Mouse (Mus musculus) spleen, adult 18-20 months (tissue): ENCODE measurements around the gene Eif2b2.

ENCODE experiments used
- DNase-seq, 2 experiments: peaks; one replicate each; pipeline ENCODE4 v3.0.0; 2022; ENCODE audit warnings: mixed read lengths in 2 of 2

Gene Eif2b2

DNA sequence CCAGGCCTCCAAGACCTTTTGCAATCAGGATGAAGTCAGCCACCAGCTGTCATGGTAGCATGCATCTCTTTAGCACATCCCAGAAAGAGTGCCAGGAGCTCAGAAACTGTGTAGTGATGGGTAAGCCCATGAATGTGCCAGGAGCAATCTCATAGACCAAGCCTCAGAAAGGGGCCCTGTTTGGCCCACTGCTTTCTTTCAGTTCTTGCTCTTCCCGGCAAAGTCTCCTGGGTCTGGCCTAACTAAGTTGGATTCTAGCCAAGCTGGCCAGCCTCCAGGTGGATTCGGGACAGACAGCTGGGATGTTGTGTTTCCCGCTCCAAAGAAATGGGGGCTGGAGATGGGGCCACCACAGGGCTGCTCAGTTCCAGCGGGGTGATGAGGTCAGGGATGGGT is 24.7 kb upstream of the Eif2b2 start:
- no peak for DNase-seq

DNA sequence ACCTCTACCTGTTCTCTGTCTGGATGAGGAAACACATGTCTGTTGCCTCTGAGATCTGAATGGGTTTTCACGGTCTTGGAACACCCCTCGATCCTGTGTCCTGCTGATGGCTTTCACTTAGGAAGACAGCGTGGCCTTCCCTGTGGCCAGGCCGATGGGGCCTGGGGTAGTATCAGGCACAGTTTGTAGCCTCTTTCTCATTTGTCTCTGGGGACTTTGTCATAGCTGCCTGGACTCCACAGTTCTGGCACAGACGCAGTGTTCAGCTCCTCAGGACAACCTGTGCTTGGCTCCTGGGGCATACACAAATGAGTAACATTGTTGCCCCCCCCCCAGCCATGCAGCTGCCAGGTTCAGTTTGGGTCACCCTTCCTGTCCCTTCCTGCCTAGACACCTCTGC is 24.2 kb upstream of the Eif2b2 start:
- DNase-seq, result no peak

DNA sequence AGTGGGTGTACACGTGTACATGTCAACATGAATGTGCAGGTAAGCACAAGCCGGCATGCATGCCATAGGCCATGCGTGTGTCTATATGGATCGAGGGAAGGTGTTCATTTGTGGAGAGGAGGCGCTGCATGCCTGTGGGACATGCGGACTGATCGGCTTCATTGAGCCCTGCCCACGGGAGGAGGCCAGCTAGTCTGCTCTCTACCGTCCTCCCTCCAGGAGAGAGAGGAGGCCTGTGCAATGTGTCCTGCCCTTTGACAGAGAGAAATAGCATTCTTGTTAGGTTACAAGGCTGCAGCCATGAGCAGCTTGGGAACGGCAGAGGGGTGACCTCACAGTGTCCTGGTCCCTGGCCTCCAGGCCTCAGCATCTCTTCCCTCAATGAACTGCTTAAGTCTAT is 23.1 kb upstream of the Eif2b2 start:
- DNase-seq, result no peak

DNA sequence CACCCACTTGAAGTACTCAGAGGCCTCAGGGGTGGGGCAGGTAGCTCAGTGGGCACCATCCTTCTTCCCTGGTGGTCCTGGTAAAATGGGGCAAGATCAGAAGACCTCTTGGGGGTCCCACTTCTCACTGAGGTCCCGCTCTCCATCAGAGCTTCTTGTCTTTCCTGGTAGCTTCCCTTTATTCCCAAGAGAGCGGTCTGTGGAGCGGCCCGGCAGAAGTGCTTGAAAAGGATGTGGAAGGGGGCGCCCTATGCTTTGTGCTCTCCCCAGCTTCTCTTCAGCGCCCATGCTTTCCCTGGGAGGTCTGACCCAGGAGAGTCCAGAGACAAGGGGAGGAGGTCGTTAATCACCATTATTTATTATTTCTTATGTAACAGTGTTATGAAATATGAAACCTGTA is 21.9 kb upstream of the Eif2b2 start:
- no peak for DNase-seq

DNA sequence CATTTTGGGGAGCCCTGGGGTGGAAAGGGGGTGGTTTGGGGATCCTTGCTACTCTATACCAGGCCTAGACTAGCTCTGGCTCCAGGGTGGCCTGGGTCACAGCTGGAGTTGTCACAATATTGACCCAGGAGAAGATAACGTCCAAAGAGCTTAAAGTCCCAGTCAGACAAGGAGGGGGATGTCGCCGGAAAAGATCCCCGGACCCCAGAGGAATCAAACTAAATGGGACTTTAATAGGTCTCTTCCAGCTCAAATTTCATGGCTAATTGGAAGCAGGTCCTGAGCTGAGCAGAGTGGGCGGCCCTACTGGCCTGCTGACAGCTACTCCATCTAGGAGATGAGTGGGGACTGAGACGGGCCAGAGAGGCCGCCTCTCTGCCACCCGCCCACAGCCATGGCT is 21.3 kb upstream of the Eif2b2 start:
- no peak for DNase-seq

DNA sequence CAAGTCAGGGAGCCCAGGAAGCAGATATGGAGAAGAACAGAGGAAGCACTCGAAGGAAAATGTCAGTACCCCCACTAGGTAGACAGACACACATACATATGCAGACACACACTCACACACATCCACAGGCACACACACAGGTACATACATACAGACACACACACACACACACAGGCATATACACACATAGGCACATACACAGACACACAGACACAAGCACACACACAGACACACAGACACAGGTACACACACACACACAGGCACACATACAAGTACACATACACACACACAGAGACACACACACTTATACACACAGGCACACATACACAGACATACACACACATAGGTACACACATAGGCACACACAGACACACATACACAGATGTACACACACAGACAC is 19.3 kb upstream of the Eif2b2 start:
- no peak for DNase-seq

DNA sequence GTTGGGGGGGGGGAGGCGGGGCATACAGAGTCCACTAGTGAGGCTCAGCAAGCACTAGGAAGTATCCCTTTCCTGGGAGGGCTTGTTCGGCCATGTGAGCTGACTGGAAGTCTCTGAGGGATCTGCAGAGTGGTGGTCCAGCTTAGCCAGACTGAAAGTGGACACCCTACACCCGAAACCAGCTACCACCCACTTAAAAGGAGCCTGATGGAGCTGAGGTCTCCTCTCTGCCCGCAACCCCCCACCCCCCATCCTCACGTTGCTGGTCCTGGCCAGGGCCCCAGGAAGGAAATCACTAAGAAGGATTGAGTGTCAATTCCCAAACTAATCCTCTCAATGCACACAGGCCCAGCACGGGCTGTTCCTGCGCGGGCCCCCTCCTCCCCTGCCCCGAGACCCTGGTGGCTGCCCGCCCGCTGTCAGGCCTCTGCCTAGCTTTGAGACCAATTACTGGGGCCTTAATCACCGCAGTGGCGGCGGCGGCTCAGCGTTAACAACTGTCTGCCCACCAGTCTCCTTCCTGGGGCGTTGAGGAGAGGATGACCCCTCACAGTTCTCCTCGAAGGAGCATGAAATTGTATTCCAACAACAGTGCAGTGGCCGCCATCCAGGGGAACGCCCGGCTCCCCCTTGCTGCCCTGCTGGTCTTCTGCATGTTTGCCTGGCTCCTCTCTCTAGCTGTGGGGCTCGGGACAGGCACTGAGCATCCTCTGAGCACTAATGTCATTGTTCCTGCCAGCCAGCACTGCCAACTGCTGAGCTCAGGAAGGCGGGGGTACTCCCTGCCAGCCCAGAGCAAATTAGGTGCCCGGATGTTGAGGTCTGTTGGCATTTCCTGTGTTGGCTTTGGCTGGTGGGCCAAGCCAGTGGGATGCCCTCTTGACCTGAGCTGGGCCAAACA is 18.1 kb upstream of the Eif2b2 start:
- DNase-seq, result no peak

DNA sequence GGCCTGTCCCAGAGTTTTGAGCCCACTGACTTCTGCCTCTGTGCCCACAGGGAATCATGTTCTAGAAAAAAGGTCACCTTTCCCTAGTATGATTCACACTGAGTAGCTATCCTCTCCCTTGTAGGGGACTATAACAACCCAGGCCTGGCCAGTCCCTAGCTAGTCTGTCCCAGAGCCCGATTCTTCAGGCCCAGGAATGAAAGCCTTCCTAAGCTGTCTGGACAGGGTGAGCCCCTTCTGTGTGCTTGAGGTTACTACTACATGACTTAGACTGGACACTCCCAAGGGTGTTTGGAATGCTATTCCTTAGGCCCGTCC is 17.5 kb upstream of the Eif2b2 start:
- DNase-seq, result no peak

DNA sequence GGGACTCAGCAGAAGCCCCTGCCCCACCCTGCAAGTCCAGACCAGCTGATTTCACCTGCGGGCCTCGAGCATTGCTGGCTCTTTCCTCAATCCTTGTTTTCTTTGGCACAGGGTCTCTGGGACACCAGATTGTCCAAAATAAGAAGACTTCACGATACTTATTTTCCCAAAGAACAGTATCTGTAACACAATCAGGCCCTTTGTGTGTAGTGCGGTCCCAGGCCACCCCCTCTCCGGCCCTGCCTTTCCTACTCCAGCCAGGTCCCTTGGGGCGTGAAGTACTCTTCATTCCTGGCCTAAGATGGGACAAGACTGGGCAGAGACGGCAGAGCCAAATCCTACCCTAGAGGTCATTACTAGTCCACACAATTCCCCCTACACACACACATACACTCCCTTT is 17.1 kb upstream of the Eif2b2 start:
- DNase-seq, result no peak

DNA sequence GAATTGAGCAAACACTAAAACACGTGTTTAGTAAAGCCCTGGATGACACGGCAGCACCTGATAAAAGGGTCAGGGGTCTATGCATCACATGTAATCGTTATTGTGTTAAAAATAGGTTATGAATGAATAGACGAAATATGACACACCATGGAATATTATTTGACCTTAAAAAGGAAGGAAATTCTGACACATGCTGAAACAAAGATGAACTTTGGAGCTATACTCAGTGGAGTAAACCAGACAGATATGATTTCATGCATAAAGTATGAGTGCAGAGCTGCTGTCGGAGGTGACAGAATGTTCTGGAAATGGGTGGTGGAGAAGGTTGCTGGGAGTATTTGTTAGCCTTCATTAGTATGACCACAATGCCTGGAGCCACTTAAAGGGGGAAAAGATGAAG is 15.6 kb upstream of the Eif2b2 start:
- DNase-seq, result no peak

DNA sequence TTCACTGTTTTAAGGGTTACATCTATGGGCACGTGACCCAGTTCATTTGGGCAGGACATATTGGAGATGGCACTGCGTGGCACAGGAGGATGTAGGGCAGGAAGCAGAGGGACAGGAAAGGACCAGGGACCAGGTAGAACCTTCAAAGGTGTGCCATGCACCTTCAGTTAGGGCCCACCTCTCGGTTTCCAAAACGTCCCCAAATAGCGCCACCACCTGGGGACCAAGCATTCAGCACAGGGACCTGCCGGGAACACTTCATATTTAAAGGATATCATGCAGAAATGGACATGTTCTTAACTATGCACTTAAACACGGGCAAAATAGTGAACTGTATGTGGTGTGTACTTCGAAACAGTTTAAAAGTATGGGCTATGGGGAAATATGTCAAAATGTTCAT is 15.2 kb upstream of the Eif2b2 start:
- no peak for DNase-seq

DNA sequence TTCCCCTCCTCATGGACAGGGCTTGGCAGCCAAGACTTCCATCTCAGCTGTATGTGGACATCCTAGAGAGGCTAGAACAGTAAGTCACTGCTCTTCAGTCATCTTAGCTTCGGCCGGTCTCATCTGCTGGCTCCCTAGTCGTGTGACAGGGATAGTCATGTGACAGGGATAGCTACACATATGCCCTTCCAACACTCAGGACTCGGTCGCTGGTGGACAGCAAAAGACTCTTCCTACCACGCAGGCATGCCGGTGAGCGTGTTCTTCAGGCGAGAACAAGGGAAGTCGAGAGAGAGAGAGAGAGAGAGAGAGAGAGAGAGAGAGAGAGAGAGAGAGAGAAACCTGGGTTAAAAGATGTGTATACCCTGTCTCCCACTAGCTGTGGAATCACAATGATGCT is 13.9 kb upstream of the Eif2b2 start:
- no peak for DNase-seq

DNA sequence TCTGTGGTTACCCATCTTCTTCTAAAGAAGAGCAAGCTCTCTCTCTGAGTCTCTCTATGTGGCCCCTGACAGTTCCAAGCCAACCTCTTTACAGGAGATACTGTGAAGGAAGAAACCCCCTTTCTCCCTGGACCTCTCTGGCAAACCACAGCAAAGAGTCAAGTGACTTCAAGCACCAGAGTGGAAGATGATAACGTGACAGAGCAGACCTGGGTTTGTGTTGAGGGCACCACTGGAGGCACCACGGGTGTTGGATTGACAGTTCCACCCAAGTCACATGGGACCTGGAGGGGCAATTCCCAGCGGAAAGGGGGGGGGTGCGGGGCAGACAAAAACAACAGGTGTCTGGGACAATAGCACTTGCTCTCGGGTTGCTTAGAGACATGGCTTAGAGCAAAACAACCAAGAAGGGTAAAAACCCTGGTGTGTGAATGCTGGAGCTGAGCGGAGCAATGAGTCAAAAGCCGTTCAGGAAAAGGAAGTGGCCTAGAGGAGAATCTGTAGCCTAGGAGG is 10.5 kb upstream of the Eif2b2 start:
- no peak for DNase-seq

DNA sequence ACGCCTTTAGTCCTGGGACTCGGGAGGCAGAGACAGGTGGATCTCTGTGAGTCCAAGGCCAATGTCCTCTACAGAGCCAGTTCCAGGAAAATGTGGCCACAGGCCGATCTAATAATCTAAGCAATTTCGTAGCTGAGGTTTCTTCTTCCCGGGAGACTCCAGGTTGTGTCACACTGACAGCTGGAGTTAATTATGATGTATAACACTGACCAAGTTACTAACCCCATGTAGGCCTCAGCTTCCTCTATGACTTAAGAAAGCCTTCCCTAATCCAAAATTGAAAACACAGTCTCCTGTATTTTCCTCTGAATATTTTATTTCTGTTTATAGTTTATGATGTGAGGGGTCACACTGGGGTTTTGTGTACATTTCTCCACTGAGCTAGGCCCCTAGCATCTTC is 4.2 kb upstream of the Eif2b2 start:
- DNase-seq, result no peak

DNA sequence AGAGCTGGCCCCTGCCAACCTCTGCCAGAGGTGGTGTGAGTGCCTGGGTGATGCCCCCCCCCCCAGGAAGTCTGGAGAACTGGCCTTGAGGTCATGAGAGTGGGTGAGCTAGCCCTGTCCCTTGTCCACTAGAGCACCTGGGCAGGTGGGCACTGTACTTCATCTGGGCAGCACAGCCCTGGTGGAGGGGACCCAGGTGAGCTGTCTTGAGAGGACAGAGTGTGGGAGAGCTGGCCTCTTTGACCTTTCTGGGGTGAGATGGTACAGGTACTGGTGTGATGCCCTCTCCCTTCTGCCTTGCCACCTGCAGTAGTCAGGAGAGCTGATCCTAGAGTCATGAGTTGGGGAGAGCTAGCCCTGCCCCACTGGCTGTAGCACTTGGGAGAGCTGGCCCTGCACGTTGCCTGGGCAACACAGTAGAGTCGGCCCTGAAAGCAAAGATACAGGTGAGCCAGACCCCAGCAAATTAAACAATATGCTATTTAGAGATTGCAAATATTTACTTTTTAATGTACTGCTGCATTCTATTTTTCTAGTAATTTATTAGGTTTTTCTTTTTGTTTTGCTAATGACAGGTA is 1.5 kb upstream of the Eif2b2 start:
- DNase-seq, result no peak

DNA sequence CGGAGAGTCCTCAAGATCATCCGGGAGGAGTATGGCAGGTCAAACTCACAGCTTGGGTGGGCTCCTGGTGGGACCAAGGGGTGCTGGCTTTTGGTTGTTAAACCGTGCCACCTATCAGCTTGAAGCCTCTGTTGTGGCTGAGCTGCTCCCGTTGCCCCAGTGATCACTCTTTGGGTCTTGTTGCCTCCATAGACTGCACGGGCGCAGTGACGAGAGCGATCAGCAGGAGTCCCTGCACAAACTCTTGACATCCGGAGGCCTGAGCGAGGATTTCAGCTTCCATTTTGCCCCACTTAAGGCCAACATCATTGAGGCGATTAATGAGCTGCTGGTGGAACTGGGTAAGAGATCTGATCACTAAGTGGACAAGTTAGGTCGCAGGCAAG is 617 bp downstream of the Eif2b2 start:
- no peak for DNase-seq

DNA sequence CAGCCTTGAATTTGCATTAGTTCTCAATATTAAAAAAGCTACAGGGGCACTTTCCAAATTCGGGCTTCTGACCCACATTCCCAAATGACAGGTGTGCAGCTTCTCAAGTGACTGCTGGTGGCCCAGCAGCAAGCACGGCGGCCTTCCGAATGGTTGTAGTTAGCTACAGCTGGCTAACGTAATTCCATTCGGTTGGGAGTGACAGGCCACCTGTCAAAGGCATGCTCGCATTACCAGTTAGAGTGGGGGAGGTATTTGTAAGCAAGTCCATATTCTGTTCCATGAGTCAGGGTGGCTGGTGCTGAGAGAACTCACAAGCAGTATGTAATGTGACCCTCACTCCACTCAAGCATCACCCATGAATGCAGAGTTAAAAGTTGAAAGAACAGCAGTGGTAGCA is 7.9 kb downstream of the Eif2b2 start:
- no peak for DNase-seq

DNA sequence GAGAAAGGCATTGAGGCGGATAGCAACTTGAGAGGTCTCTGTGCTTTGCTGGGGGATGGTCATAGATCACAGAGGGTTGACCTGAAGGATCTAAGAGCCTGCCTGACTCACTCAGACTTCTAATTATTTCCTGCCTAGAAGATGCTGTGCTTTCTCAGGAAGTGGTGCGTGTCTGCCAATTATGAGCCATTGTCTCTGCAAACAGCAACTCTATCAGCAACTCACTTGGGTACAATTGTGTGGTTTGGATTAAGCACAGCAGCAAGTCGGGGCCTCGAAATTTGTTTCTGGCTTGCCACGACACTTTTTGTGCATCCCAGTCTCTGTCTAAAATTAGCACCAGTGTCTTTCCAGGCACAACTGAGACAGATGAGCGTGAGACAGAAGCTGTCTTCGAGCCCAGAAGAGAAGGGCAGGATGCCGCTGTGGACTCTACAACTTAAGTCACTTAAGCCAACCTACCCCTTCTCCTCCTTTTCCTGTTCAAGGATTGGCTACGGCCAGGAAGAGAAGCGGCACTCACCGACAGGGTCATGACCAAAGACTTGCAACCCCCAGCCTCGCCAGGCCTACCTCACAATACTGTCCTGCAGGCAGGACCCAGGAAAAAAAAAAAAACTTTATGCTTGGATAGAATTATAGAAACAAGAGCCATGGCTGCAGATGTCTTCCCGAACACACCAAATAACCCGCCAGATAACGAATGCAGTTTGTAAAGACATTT is 8.8 kb downstream of the Eif2b2 start:
- DNase-seq, result no peak

DNA sequence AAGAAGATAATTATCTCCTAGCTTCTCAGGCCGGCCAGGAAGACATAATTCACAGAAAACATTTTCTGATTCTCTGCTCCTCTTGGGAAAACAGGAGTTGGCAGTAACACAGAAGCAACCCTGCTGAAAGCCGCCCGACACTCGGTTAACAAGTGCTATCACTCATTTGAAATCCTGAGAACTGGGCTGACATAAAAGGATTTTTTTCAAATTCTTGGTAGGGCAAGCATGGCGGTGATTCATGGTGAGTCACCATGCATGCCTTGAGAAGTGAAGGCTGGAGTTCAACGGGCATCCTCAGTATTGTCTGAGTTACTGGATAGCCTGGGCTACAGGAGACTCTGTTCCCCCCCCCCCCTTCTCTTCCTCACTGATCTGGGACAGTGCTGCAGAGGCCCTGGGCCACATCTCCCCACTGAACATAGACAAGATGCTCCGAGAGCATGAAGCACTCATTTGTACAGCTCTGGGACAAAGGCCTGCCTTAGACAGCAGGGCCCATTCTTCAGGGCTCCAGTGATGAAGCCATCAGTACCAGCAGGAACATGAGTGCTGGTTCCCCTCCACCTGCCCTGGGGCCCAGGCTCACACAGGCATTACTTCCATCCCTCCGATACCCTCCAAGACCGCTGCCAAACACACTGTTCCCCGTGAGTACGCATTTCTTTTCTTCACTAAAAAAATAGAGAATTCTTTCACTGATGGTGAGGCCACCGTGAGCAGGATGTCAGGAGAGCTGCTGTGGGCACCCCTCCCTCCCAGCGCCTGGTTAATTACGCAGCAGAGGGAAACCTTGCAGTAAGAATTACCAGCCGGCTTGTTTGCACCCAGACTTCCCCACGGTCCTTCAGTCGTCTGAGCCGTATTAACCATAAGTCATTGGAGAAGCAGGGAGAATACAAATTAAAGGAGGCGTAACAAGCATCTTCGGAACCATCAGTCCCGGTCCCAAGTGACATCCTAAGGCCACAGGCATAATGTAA is 14.4 kb downstream of the Eif2b2 start:
- no peak for DNase-seq

DNA sequence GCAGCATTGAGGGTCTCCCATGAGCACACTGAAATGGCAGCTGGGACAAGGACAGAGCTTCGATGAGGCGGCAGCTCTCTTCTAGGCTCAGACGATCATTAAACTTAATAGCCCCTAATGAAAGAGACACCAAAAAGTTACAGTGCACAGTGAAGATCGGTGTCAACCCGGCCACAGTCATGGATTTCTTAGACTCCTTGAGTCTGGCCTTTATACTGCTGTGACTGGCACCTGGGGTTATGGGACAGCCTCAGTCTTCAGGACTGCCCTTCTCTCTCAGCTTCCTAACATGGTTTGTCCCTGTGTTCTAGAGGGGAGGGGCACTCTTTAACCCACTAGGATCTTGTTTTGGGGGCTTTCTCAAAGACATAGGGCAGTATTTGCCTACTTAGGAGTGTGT is 18.3 kb downstream of the Eif2b2 start:
- DNase-seq, result no peak

DNA sequence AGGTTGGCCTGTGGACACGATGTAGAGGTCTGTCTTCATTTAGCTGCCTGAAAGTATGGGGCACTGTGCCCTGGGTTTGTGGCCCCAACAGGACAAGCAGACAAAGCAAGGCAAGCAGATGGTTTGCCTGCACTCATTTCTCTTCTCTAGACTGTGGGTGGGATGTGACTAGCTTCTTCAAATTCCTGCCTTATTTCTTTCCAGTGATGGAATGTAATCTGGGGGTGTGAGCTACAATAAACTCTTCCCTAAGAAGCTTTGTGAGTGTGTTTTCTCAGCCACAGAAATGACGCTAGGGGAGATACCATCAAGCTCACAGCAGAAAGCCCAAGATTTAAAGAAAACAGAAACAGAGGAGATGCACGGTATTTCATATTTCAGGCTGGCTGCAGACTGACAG is 32.8 kb downstream of the Eif2b2 start:
- no peak for DNase-seq

DNA sequence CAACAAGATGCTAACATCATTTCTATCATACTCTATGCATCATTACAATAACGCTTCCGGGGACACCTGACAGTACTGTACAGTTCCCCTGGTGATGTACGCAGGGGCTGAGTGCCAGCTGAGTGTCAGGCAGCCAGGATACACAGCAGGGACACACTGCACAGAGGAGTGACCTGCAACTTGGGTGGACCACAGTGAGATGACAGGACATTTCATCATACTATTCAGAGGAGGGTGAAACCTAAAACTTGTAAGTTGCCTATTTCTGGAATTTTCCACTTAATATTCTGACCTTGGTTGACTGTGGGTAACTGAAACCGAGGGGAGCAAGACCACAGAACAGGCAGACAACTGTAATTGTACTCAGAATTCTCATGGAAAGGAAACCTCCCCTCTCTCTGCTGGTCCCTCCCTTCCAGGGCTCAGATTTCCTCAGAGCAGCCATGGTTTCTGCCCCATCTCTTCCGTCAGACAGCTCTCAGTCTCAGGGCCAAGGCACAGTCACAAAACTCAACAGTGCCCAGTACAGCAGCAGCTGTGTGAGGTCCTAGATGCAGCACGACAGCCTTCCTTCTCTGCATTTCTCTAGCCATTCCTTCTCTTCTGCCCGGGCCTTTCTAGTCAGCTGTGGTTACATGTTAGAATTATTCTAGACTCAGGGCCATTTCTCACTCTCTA is 36.9 kb downstream of the Eif2b2 start:
- no peak for DNase-seq
